Mouse (Mus musculus) NIH3T3 (cell line): ENCODE data around the gene Farp2.
"Not testable (repeated sequence)": the region's sequence is repeated elsewhere in the genome, so short reads cannot be mapped to it uniquely, and the experiment has no call there.

ENCODE experiments used
- DNase-seq: peaks from one replicate; pipeline ENCODE4 v3.0.0-alpha.2; 2012; ENCODE audit warnings: low read depth

Farp2 gene

DNA sequence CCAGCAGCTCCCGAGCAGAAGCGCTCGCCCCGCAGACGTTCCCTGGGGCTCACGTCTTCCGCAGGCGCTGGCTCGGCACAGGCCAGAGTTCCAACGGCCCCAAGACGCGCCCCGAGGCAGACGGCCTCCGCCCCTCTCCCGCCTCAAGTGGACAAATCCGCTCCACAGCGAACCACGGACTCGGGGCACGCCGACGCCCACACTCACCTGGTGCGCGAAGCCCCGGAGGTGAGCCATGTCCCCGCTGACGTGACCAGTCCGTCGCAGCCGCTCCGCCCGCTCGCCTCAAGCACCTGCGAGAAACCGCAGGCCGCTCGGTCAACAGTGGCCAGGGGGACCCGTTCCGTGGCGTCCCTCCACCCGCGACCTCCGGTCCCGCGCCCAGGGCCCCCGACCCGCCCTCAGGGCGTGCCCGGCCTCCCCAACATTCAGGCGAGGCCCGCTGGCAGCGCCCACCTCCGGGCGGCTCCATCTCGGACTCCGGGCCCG is 123.3 kb downstream of the Farp2 start:
- peak; percentile 57 for DNase-seq

DNA sequence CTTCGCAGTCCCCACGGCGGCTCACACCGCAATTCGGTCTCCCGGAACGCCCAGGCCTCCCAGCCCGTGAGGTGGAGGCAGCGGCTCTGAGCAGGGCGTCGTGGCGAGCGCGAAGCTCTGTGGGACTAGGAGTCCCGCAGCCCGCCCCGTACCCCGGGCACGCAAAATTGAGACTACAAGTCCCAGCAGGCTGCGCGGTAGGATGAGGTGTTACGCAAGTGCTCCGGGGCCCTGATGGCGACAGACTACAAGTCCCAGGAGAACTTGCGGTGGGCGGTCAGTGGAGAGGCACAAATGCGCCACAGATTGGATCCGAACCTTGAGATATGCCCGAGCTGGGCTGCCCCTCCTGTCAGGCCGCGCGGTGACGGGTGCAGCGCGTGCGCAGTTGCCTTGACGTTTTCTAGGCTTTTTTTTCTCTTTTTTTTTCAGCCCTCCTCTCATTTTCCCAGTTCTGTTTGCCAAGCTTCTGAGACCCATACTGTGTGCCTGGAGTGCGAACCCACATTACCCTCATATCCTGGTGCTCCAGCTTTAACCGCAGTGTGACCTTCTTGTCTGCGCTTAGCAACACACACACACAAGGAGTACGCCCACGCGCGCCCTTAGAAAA is 123.8 kb downstream of the Farp2 start:
- DNase-seq, result peak; percentile 100

DNA sequence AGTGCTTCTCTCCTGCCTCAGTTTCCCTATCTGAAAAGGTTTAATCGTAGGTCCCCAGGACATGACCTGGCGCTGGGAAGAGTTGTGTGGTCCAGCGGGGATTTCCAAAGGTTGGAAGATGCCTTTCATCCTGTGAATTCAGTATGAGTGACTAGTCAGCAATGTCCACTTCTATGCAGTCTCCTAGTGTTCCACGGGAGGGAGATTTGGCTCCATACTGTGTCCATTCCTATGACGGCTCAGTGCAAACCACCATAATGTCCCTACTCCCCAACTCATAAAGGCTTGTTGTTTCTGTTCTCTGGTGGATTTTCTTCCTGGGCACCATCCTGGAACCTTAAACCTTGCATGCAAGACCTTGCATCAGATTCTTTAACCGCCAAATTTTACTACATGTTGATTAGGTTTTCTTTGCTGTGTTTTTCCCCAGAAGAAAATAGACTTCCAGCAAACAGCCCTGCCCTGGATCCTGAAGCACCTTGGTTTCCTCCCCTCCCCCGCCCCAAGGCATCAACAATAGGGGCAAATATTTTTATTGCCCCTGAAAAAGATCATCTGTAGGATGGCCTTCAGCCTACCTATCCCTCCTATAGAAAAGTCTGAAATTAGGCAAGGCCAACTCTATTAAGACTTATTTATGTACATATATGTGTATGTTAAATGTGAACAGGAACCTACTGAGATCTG is 124.5 kb downstream of the Farp2 start:
- peak; percentile 62 for DNase-seq

DNA sequence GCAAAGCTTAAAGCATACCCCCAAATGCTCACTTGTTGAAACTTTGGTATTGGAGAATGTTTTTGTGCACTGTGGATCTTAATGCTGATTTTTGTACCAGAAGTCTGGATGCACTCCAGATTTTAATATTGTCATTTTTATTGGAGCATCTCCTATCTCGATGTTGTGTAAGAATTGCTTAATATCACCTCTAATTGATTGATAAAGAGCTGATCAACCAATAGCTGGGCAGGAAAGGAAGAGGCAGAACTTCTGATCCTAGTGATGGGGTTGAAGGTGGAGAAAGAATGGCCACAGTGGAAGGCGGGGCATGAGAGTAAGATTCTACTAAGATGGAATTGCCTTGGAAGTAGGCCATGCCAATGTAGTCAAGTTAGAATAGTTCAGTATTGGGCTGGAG is 130.1 kb downstream of the Farp2 start:
- DNase-seq, result peak; percentile 46

DNA sequence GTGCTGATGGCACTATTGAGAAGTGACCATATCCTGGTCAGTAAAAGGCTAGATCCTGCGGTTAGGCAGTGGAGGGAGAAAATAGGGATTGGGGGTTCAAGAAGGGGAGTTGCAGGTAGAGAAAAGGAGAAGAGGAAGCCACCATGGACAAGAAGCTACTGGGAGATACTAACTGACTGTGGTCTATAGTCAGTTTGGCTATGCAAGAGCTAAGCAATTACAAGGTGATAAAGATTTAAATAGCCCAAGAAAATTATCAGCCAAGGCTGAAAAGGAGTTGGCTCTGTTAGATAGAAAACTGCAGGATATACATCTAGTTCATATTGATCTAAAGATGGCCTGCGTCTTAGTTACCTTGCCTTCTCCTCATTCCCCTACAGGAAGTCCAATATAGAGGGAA is 130.8 kb downstream of the Farp2 start:
- DNase-seq, result no peak

DNA sequence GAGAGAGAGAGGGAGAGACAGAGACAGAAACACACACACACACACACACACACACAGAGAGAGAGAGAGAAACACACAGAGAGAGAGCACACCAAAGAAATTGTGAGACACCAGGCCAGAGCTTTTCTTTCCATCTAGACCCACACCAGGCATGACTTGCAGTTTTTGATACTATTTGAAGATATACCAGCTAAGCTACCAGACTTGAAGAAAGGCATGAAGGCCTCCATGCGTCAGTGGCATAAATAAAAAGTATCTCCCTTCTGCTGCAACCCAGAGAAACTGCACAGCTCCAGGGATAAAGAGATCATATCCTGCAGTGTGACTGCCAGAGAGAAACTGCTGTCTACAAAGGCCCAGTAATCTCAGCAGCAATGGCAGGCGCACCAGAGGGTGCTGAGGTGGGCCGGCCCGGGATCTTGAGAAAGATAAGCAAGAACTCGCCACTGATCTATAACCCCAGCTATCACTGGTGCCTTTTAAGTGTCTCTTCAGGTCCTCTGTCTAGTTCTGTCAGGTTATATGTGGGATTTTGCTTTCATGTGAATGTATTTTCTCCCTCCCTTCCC is 137.8 kb downstream of the Farp2 start:
- DNase-seq, result no peak

DNA sequence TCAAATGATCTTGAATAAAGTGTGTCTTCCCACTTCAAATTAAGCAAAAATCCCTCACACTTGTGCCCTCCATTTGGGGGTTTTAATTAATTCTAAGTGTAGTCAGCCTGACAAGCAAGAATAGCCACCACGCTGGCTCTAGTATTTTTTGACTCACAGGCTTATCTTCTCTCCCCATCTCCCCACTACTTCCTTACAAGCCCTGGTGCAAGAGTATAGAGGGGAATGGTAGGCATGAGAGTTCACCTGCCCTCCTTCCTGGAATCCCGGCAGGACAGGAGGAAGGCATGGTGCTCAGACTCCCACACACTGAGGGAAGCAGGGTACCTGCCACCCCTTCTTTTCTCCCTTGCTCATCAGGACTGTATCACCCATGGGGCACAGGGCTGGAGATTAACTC is 142.4 kb downstream of the Farp2 start:
- no peak for DNase-seq

DNA sequence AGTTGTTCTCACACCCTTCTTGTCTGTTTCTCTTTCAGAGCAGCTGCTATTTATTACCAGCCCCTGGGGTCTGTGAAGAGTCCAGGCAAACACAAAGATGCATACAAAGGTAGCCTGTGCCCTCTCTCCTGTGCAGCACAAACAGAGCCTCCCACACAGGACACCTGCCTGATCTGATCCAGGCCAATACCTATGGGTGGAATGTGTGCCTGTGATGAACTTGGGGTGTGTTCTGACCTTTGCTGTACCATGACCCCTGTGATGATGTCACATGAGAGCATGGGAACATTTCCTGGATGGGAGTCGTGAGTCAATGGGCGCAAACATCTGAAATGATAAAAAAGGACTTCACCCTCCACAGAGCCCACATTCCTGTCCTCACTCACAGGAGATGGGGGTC is 142.9 kb downstream of the Farp2 start:
- no peak for DNase-seq

DNA sequence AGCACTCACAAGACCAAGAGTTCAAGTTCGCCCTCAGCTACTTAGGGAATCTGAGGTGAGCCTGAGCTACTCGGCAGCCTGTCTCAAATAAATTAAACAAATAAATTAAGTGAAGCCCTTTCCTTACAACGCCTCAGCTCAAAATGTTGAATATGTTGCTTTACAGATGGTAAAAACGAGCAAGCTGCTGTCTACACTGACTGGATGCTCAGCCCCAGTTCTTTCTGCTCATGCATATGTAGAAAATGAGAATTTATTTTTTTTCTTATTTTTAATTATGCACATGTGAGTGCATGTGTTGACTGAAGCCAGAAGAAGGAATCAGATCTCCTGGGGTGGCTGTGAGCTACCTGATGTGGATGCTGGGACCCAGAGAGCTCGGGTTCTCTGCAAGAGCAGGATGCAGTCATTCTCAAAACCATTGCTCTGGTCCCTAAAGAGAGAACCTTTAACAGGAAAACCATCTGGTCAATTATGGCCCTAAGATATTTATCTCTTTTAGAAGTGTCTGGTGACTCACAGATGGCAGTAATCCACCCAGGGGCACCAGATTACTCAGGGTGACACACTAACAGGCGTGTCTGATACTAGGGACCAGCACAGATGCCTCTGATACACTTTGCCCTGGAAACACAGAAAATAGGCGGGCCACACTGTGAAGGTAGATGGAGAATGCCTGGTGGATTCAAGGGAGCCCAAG is 144.6 kb downstream of the Farp2 start:
- no peak for DNase-seq

DNA sequence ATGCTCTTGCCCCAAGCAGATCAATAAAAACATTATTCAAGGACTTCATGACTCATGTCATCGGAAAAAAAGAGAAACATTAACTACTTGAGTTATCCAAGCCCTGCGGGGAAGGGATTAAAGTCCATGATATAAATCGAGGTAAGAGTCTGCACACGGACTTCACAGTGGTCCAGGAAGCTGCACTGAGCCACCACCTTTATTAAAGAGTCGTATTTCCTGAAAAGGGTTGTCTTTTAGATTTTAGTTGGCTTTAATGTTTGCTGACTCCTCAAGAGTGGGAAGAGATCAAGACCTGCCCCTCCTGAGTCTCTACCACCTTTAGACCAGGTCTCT is 145.1 kb downstream of the Farp2 start:
- no peak for DNase-seq

DNA sequence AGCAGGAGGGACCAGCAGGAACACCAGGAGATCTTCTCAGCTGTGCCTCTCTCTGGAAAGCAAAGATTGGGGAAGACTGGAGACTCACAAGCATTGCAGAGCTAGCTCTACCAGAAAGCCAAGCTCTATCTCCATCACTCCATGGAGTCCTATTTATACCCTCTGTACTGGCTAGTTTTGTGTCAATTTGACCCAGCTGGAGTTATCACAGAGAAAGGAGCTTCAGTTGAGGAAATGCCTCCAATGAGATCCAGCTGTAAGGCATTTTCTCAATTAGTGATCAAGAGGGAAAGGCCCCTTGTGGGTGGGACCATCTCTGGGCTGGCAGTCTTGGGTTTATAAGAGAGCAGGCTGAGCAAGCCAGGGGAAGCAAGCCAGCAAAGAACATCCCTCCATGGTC is 146.7 kb downstream of the Farp2 start, which contains the start of gene Stk25:
Stk25 (minus strand) TSS at position 101 of the 400 bp plus-strand sequence.
- not testable (repeated sequence) for DNase-seq

DNA sequence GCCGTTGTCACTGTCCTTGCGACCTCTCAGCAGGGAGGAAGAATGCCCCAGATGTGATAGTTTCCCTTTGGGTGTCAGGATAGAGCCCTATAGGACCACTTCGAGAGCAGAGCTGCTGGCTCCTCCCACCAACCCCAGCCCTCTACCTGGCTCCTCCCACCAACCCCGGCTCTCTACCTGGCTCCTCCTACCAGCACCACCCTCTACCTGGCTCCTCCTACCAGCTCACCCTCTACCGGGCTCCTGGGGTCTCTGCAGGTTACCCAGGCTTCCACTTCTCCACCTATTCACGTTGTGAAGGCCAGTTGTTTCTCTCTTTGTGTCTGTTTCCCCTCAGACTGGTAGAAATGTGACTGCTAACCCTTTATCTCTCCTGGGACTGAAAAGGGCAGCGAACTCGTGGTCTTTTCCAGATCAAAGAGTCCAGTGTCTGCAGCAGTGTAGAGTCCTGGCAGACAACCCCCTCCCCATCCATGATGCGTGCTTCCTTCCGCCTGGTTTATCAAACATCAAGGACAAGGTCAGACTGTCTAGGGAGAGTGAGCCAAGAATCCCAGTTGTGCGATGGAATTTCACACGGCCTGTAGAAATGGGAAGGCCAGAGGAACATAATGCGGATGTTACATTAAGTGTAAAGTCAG is 156.0 kb downstream of the Farp2 start:
- DNase-seq, result no peak

DNA sequence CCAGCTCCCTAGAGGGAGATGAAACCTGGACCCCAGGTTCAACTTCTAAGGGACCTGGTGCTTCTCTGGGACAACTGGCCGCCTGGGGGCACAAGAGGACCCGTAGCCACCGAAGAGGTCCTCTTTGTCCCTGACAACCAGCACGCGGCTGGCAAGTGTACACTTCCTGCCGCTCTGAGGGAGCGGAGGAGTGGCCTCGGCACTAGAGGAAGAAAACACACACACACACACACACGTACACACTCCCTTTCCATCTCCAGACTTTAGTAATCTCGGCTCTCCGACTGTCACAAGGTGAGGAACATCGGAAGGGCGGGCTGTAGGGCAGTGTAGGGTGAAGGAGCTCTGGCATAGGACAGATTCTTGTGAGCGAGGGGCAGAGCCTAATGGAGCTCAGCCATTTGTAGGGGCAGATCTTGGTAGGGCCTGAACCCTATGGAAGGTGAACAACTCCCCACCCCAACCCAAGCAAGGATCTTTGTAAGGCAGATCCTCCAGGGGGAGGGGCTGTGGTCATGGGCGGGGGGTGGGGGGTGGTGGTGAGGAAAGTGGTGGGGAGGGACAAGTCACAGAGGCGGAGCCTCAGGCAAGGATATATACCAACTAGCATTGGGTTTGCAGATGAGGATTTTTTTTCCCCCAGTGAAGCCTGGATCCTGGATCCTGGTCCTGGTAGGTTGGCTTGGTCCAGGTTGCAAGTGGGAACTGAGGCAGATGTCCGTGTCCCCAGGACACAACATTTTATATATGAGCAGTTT is 157.1 kb downstream of the Farp2 start:
- DNase-seq, result peak; percentile 29

DNA sequence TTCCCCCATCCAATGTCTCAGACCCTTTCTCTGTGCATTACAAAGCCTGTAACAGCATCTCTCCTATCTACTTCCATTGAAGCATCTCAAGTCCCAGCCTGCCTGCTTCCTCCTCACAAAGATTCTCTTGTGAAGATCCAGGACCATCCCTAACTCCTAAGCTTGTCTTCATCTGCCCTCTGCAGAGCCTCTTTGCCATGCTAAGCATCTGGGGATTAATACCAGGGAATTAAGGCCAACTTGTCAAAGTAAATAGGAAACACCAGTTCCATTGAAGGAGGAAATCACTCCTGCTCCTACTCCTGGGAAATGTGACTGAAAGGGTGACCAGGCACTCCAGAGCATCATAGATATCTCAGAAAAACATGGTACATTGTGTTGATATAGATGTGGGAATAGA is 158.1 kb downstream of the Farp2 start:
- no peak for DNase-seq
